Mouse (Mus musculus): ENCODE data around the gene Olfr1043.
A peak's percentile ranks its signal among the peaks of the same experiment; 100 is the strongest.

The Olfr1043 gene

DNA sequence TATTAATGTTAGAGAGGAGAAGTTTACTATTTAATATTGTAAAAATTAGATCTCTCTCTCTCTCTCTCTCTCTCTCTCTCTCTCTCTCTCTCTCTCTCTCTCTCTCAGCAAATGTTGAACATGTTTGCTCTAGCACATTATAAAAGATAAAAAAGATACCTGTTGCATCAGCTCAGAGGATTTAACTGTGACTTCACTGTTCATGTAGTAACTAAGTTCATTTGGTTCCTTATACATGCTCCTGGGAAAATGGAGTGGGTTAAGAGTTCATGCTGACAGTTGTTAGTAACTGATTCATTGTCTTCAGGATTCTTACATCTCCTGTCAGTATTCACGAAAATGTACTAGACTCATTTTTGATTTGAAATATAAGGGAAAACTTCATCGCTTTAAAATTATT is at the start of gene Olfr1043:
TSS of gene Olfr1043 (minus strand) at position 101 of the 400 bp plus-strand sequence.
- no peak for DNase-seq (ENCODE audit: low read depth, low spot score)

DNA sequence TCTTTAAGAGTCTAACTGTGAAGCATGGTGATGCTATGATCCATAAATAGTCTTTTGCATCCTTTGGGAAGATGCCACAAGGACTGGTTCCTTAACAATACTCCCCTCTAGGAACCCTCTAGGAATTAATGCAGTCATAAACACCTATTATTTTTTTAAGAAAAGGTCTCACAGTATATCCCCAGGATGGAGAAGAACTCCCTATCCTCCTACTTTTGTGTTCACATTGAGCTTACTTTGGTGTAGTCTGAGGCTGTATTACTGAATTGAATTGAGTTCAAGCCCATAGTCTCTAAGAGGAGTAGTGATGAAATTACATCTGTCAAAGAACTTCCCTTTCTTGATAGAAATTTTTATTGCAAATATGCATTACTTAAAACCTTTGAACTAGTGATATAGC is 35.6 kb upstream of the Olfr1043 start, which contains the start of gene Olfr1045:
TSS of gene Olfr1045 (minus strand) at position 101 of the 400 bp plus-strand sequence.
- DNase-seq (ENCODE audit: low read depth, low spot score), result no peak

DNA sequence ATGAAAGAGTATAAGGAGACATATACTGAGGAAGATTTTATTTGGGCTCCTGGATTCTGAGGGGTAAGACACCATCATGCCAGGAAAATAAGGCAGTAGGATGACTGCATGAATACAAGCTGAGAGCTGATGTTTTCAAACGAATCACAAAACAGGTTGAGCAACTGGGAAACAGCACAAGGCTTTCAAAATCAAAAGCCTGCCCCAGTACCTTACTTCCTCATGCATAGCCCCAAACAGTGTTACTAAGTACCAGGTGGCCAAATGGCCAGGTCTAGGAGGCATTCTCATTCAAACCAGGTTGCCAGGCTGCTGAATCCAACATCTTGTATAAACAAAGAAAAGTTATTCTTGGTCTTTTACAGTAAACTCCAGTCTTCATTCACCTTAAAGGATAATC is 28.5 kb upstream of the Olfr1043 start:
- DNase-seq (ENCODE audit: low read depth, low spot score), result no peak

DNA sequence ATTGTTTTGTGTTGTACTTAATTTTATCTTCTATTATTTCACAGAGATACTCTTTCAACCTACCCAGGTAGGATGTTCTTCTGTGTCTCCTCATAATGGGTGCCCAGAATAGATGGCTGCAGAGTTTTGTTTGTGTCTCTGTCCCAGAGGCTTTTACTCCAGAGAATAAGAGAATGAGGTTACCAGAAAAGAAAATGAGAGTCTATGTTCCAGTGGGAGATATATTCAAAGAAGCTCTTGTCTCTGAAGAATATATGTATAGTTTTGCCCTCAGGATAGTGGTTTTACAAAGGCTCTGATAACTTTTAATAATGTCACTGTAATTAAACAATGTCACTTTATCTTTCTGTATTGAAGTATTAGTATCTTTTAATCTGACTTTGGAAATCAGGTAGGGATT is 18.3 kb upstream of the Olfr1043 start, which contains the start of gene Olfr52:
TSS of gene Olfr52 (minus strand) at position 101 of the 400 bp plus-strand sequence.
- DNase-seq (ENCODE audit: low read depth, low spot score), result no peak

DNA sequence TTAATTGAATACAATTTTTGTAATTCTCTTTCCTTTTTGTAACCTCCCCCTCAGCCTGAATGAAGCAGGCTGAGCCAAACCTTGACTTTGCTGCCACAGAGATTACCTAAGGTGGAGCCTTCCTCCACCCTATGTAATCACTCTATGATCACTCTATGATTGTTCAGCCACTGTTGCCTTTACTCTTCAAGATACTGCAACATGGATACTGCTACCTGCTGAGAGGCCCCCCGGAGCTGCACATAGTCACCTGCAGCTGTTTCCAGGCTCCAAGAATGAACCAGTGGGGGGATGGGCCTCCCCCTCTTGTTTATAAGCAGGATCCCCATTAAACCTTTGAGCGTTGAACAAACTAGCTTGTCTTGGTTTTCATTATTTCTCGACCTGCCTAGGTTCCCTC is 12.6 kb upstream of the Olfr1043 start:
- peak; percentile 78 for DNase-seq (ENCODE audit: low read depth, low spot score)

DNA sequence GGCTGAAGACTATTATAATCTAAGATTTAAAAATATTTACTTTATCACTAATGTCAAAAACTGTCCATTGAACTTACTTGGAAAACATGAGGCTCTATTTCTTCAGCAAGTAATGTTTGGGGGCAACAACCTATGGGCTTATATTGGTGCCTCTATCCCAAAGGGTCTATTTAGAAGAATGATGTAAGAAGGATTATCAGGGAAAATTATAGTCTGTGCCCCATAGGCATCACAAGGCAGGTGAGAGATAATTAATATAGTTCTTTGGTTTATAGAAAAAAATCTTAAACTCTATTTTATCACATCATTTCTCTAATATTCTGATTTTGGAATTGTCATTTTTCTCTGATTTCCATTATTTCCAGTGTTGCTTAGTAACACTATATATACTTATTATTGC is 10.4 kb upstream of the Olfr1043 start, which contains the start of gene Olfr1044:
TSS of gene Olfr1044 (minus strand) at position 101 of the 400 bp plus-strand sequence.
- DNase-seq (ENCODE audit: low read depth, low spot score), result no peak

DNA sequence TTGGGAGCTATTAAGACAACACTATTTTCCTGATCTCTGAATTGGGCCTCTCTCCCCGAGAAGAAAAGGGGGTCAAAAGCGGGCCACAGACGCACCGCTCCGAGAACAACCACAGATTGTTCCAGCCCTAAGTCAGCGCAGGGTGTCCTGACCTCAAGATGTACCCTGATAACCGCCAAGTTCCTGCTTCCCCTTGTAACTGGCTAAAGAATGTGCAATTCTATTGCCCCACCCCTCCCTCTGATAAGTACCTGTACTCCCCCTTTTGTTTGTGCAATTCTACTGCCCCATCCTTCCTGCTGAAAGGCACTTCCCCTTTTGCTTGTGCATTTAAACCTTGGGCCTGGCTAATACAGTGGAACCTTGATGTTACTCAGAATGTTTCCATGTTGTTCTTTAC is 8.1 kb upstream of the Olfr1043 start:
- peak; percentile 71 for DNase-seq (ENCODE audit: low read depth, low spot score)

DNA sequence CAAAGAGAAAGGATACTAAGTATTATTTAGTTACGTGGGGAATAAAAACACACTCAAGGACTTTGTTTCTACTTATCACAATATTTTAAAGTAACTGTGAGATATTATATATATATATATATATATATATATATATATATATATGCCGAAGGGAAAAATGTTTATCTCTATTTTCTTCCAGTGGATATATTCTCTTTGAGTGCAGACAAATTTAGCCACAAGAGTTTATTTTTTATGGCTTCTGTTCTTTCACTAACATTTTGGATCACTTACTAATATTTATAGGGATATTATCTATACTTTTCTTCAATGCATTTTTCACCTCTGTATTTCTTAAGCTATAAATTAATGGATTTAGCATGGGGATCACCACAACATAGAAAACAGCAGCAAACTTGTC is 5.6 kb downstream of the Olfr1043 start, which contains the start of gene Olfr1042:
TSS of gene Olfr1042 (minus strand) at position 101 of the 400 bp plus-strand sequence.
- DNase-seq (ENCODE audit: low read depth, low spot score), result no peak

DNA sequence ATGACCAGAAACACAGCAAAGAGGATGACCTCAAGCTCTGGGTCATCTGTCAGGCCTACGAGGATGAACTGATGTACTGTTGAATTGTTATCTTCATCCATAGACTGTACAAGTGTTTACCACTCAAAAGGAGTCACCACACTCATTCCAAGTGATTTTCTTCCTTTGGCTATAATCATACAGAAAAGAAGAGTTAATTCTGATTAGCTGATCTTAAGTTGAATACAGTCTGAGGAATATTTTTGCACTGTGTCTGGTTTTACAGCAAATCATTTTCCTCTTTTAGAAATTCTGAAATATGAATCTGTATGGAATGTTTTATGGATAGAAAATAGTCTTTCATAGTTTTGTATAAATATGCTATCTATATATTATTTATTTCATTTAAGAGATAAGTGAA is 20.7 kb downstream of the Olfr1043 start, which contains the start of gene Olfr1040:
TSS of gene Olfr1040 (minus strand) at position 101 of the 400 bp plus-strand sequence.
- DNase-seq (ENCODE audit: low read depth, low spot score), result no peak

DNA sequence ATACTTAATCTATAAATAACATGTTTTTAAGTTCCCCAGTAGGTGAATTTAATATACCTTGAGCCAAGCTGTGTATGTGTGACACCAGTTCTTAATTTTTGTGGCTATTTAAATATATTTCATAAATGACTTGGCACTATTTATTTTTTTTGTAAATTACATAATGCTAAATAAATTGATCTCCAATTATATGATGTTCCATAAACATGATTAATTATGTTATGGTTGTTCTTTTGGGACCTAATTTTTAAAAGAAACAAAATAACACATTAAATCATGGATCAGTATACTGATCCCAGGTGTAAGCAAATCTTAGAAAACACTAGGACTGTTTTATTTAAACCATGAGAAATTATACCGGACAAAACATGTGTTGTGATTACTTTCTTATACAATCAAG is 31.5 kb downstream of the Olfr1043 start, which contains the start of gene Olfr1039:
TSS of gene Olfr1039 (minus strand) at position 101 of the 400 bp plus-strand sequence.
- DNase-seq (ENCODE audit: low read depth, low spot score), result no peak
